Mouse (Mus musculus): ENCODE data around the gene Rmi2. TPM values are rescaled to one million over a fixed set of nuclear protein-coding genes. Genes with fewer than 3 reads are reported as not detected.
A peak's percentile ranks its signal among the peaks of the same experiment; 100 is the strongest.

The Rmi2 gene
- total RNA-seq, 2 experiments from 2014 or later, result 0.15 to 0.22 TPM

GRCm38 (mm10) chr16:10810376-10810775 is 24.5 kb upstream of the Rmi2 start:
- TF ChIP-seq CTCF (conservative IDR thresholded peaks at IDR 0.05), result no peak
- Histone ChIP-seq H3K27ac (no peak overlapping the region), H3K4me3 (no peak overlapping the region)
- DNase-seq (ENCODE audit: low spot score in 2 of 2), result no peak

GRCm38 (mm10) chr16:10812865-10813371 is 21.9 kb upstream of the Rmi2 start, which contains the start of gene Gm11172:
Gene Gm11172, plus strand, starts transcription at chr16:10812915.
- no peak within 1 kb of the TSS for H3K4me3 ChIP-seq
- H3K27ac ChIP-seq, result no peak within 1 kb of the TSS
- DNase-seq (ENCODE audit: low spot score in 2 of 2), result no peak
- TF ChIP-seq CTCF (conservative IDR thresholded peaks at IDR 0.05), result no peak

GRCm38 (mm10) chr16:10813726-10814125 is 21.1 kb upstream of the Rmi2 start:
- DNase-seq (ENCODE audit: low spot score in 2 of 2), result no peak
- no peak overlapping the region for H3K4me3 ChIP-seq
- no peak for TF ChIP-seq CTCF (conservative IDR thresholded peaks at IDR 0.05)
- H3K27ac ChIP-seq, result no peak overlapping the region

GRCm38 (mm10) chr16:10814864-10815263 is 20.0 kb upstream of the Rmi2 start:
- Histone ChIP-seq H3K27ac (no peak overlapping the region), H3K4me3 (no peak overlapping the region)
- TF ChIP-seq CTCF (conservative IDR thresholded peaks at IDR 0.05), result no peak
- no peak for DNase-seq (ENCODE audit: low spot score in 2 of 2)

- H3K4me3 ChIP-seq, result no peak overlapping the region
- DNase-seq (ENCODE audit: low spot score in 2 of 2), result no peak
- H3K27ac ChIP-seq, result no peak overlapping the region
- no peak for TF ChIP-seq CTCF (conservative IDR thresholded peaks at IDR 0.05)
These were observed 16.2 kb upstream of the Rmi2 start for GRCm38 (mm10) chr16:10818579-10819135.

- no peak for DNase-seq (ENCODE audit: low spot score in 2 of 2)
- Histone ChIP-seq H3K4me3 (no peak overlapping the region), H3K27ac (no peak overlapping the region)
- TF ChIP-seq CTCF (conservative IDR thresholded peaks at IDR 0.05), result no peak
These were observed 14.9 kb upstream of the Rmi2 start for GRCm38 (mm10) chr16:10819966-10820365.

- H3K27ac ChIP-seq, result no peak overlapping the region
- no peak overlapping the region for H3K4me3 ChIP-seq
- TF ChIP-seq CTCF (conservative IDR thresholded peaks at IDR 0.05), result no peak
- no peak for DNase-seq (ENCODE audit: low spot score in 2 of 2)
These were observed 13.5 kb upstream of the Rmi2 start for GRCm38 (mm10) chr16:10821387-10821786.

- TF ChIP-seq CTCF (conservative IDR thresholded peaks at IDR 0.05), result no peak
- H3K27ac ChIP-seq, result no peak overlapping the region
- no peak for DNase-seq (ENCODE audit: low spot score in 2 of 2)
- H3K4me3 ChIP-seq, result no peak overlapping the region
These were observed 10.3 kb upstream of the Rmi2 start for GRCm38 (mm10) chr16:10824536-10824935.

- no peak overlapping the region for H3K4me3 ChIP-seq
- no peak overlapping the region for H3K27ac ChIP-seq
- no peak for TF ChIP-seq CTCF (conservative IDR thresholded peaks at IDR 0.05)
- DNase-seq (ENCODE audit: low spot score in 2 of 2), result no peak
These were observed 9.0 kb upstream of the Rmi2 start for GRCm38 (mm10) chr16:10825840-10826239.

GRCm38 (mm10) chr16:10827269-10827668 is 7.6 kb upstream of the Rmi2 start:
- Histone ChIP-seq H3K4me3 (no peak overlapping the region), H3K27ac (no peak overlapping the region)
- DNase-seq (ENCODE audit: low spot score in 2 of 2), result no peak
- no peak for TF ChIP-seq CTCF (conservative IDR thresholded peaks at IDR 0.05)

GRCm38 (mm10) chr16:10827766-10828460 is 6.9 kb upstream of the Rmi2 start:
- no peak for DNase-seq (ENCODE audit: low spot score in 2 of 2)
- Histone ChIP-seq H3K4me3 (no peak overlapping the region), H3K27ac (no peak overlapping the region)
- no peak for TF ChIP-seq CTCF (conservative IDR thresholded peaks at IDR 0.05)

- Histone ChIP-seq H3K4me3 (no peak overlapping the region), H3K27ac (no peak overlapping the region)
- no peak for DNase-seq (ENCODE audit: low spot score in 2 of 2)
- no peak for TF ChIP-seq CTCF (conservative IDR thresholded peaks at IDR 0.05)
These were observed 6.4 kb upstream of the Rmi2 start for GRCm38 (mm10) chr16:10828461-10828805.

GRCm38 (mm10) chr16:10834542-10834910 is 333 bp upstream of the Rmi2 start:
- no peak overlapping the region for H3K27ac ChIP-seq
- DNase-seq (ENCODE audit: low spot score in 2 of 2), result no peak
- no peak for TF ChIP-seq CTCF (conservative IDR thresholded peaks at IDR 0.05)
- peak overlapping the region; percentile 60 for H3K4me3 ChIP-seq

GRCm38 (mm10) chr16:10836388-10836787 is 1.5 kb downstream of the Rmi2 start:
- no peak overlapping the region for H3K27ac ChIP-seq
- H3K4me3 ChIP-seq, result no peak overlapping the region
- TF ChIP-seq CTCF (conservative IDR thresholded peaks at IDR 0.05), result no peak
- no peak for DNase-seq (ENCODE audit: low spot score in 2 of 2)

Data from layer of hippocampus, adult 2 months (tissue).